Mouse (Mus musculus) gastrocnemius, postnatal 14 days (tissue): ENCODE measurements at regions not wholly inside any gene's neighbourhood (a gene's known extent, or its start where the extent isn't known, plus 50 kb on each side); places are given as distances from the start of the nearest gene placed in this dataset.

Experiments
- DNase-seq: peaks from one replicate; pipeline ENCODE4 v3.0.0; 2021; ENCODE audit warnings: mixed read lengths
- intact Hi-C: fragments of 180-260 bp; cut with DNase I; formaldehyde crosslinking; loops from one replicate; pipeline ENCODE4 v1.15.1; 2025; ENCODE audit warnings: low total_unique reads

GRCm38 (mm10) chr2:166338396-166339085 lies 183.1 kb upstream of the Sulf2 start:
- DNase-seq = no peak
- intact Hi-C loops = no loop called here

GRCm38 (mm10) chr2:166337666-166338065 lies 182.2 kb upstream of the Sulf2 start:
- DNase-seq = no peak
- intact Hi-C loops = no loop called here

GRCm38 (mm10) chr2:166335702-166336101 lies 180.2 kb upstream of the Sulf2 start:
- peak; percentile 70 for DNase-seq
- intact Hi-C loops = no loop called here

- intact Hi-C loops = no loop called here
- DNase-seq = no peak
Observed at GRCm38 (mm10) chr2:166334559-166334958, 179.1 kb upstream of the Sulf2 start.

- intact Hi-C loops = no loop called here
- DNase-seq = no peak
Observed at GRCm38 (mm10) chr2:166333818-166334217, 178.4 kb upstream of the Sulf2 start.

- intact Hi-C loops = no loop called here
- DNase-seq = no peak
Observed at GRCm38 (mm10) chr2:166332748-166333417, 177.4 kb upstream of the Sulf2 start.

- intact Hi-C loops = no loop called here
- no peak for DNase-seq
Observed at GRCm38 (mm10) chr2:166331192-166331591, 175.7 kb upstream of the Sulf2 start.

GRCm38 (mm10) chr2:166330364-166330763 lies 174.9 kb upstream of the Sulf2 start:
- no peak for DNase-seq
- intact Hi-C loops = no loop called here

GRCm38 (mm10) chr2:166329556-166330340 lies 174.3 kb upstream of the Sulf2 start:
- no peak for DNase-seq
- intact Hi-C loops = no loop called here

- intact Hi-C loops = no loop called here
- DNase-seq = no peak
Observed at GRCm38 (mm10) chr2:166326932-166327331, 171.5 kb upstream of the Sulf2 start.

GRCm38 (mm10) chr2:166324954-166325353 lies 169.5 kb upstream of the Sulf2 start:
- intact Hi-C loops = no loop called here
- no peak for DNase-seq

- intact Hi-C loops = no loop called here
- no peak for DNase-seq
Observed at GRCm38 (mm10) chr2:166324439-166324838, 169.0 kb upstream of the Sulf2 start.

- intact Hi-C loops = no loop called here
- no peak for DNase-seq
Observed at GRCm38 (mm10) chr2:166322668-166323043, 167.2 kb upstream of the Sulf2 start.

- intact Hi-C loops = no loop called here
- DNase-seq = no peak
Observed at GRCm38 (mm10) chr2:166321992-166322667, 166.7 kb upstream of the Sulf2 start.

GRCm38 (mm10) chr2:166316409-166316916 lies 161.0 kb upstream of the Sulf2 start:
- DNase-seq = no peak
- intact Hi-C loops = no loop called here

- intact Hi-C loops = no loop called here
- no peak for DNase-seq
Observed at GRCm38 (mm10) chr2:166310438-166310837, 155.0 kb upstream of the Sulf2 start.

GRCm38 (mm10) chr2:166309882-166310281 lies 154.4 kb upstream of the Sulf2 start:
- intact Hi-C loops = no loop called here
- DNase-seq = no peak

- DNase-seq = no peak
- intact Hi-C loops = no loop called here
Observed at GRCm38 (mm10) chr2:166307551-166307950, 152.1 kb upstream of the Sulf2 start.

GRCm38 (mm10) chr2:166305044-166306002 lies 149.9 kb upstream of the Sulf2 start:
- DNase-seq = no peak
- intact Hi-C loops = no loop called here
